Mouse (Mus musculus) right cerebral cortex, postnatal 36 days (tissue): ENCODE data around the gene Baiap2.

Experiments
- DNase-seq, 2 experiments: peaks; one replicate each; pipeline ENCODE4 v3.0.0; 2022; ENCODE audit warnings: low spot score in 2 of 2, mixed read lengths in 1 of 2

Gene Baiap2

GRCm38 (mm10) chr11:120011761-120012560 lies 69.4 kb downstream of the Baiap2 start:
- DNase-seq: no peak

- DNase-seq: no peak
Measured at GRCm38 (mm10) chr11:120012702-120013101, 70.1 kb downstream of the Baiap2 start.

GRCm38 (mm10) chr11:120013174-120013711 lies 70.7 kb downstream of the Baiap2 start:
- DNase-seq: peak; percentile 76 to 78

GRCm38 (mm10) chr11:120014758-120015157 lies 72.2 kb downstream of the Baiap2 start:
- DNase-seq: no peak

- no peak for DNase-seq
Measured at GRCm38 (mm10) chr11:120017011-120017410, 74.4 kb downstream of the Baiap2 start.

GRCm38 (mm10) chr11:120019542-120020440 lies 77.2 kb downstream of the Baiap2 start:
- no peak for DNase-seq

- DNase-seq: no peak
Measured at GRCm38 (mm10) chr11:120021367-120021766, 78.8 kb downstream of the Baiap2 start.

GRCm38 (mm10) chr11:120022216-120022615 lies 79.7 kb downstream of the Baiap2 start:
- DNase-seq: no peak

- no peak for DNase-seq
Measured at GRCm38 (mm10) chr11:120022841-120023240, 80.3 kb downstream of the Baiap2 start.

- DNase-seq: no peak
Measured at GRCm38 (mm10) chr11:120026941-120027340, 84.4 kb downstream of the Baiap2 start.

- DNase-seq: no peak
Measured at GRCm38 (mm10) chr11:120028319-120029092, 85.9 kb downstream of the Baiap2 start.

- no peak for DNase-seq
Measured at GRCm38 (mm10) chr11:120029431-120030144, 87.0 kb downstream of the Baiap2 start.

GRCm38 (mm10) chr11:120030145-120030901 lies 87.8 kb downstream of the Baiap2 start:
- DNase-seq: no peak

GRCm38 (mm10) chr11:120032052-120032451 lies 89.5 kb downstream of the Baiap2 start:
- no peak for DNase-seq

- no peak for DNase-seq
Measured at GRCm38 (mm10) chr11:120033473-120033872, 90.9 kb downstream of the Baiap2 start.

- no peak for DNase-seq
Measured at GRCm38 (mm10) chr11:120034306-120034705, 91.7 kb downstream of the Baiap2 start.

- no peak for DNase-seq
Measured at GRCm38 (mm10) chr11:120034762-120035161, 92.2 kb downstream of the Baiap2 start.

- no peak for DNase-seq
Measured at GRCm38 (mm10) chr11:120039581-120039980, 97.0 kb downstream of the Baiap2 start.

- peak; percentile 70 to 77 for DNase-seq
Measured at GRCm38 (mm10) chr11:120040440-120040839, 97.9 kb downstream of the Baiap2 start.
